Comparison of ENCODE assay signal across 8 mouse cellular contexts in genomic region chr19:55315452-55316108, GRCm38 (mm10). TPM values are rescaled to one million over a fixed set of nuclear protein-coding genes. Genes with fewer than 3 reads are reported as not detected.
DNase-seq lines count a peak whose midpoint lies in the region; ATAC-seq and TF ChIP-seq lines count a peak whose summit lies in the region.

Gene Zdhhc6 (minus strand): TSS chr19:55316032.

- WGBS in lung, adult 2 months, result under 1% methylated on average over 60 of the region's 60 CpGs
- WGBS in neural tube, embryonic 15.5 days, result under 1% methylated on average over 60 of the region's 60 CpGs

- H3K9ac ChIP-seq in neural tube, embryonic 15.5 days (replicated peaks), result peak within 1 kb of the TSS; percentile 86

- DNase-seq in Patski (ENCODE audit: low read depth, low spot score), result no peak
- peak; percentile 94 for DNase-seq in cerebellum, postnatal 10 days
- DNase-seq in frontal cortex, postnatal 10 days (ENCODE audit: low spot score in 2 of 2), result peak; percentile 41 to 82
- DNase-seq in layer of hippocampus, adult 8-10 months (ENCODE audit: low spot score in 2 of 2), result peak; percentile 47 to 77
- DNase-seq in lung, adult 2 months, result peak; percentile 90
- peak; percentile 85 for DNase-seq in thymus, postnatal 25 days

- no peaks in the 10 kb centered on the region for H3K27me3 ChIP-seq in Patski
- no peaks in the 10 kb centered on the region for H3K27me3 ChIP-seq in neural tube, embryonic 15.5 days (replicated peaks)

- peak within 1 kb of the TSS; percentile 67 for H3K4me3 ChIP-seq in lung, adult 2 months (replicated peaks; ENCODE audit: extremely low read depth, low read depth, low read length)
- H3K4me3 ChIP-seq in neural tube, embryonic 15.5 days (replicated peaks), result peak within 1 kb of the TSS; percentile 84

- POLR2A ChIA-PET in Patski (lab: Charles Lee), result interaction anchor here (0.6 to 1.4 kb wide), 3 partner anchors 12 to 855 kb away, joined by 3 read pairs; no protein-coding TSS in a partner anchor

- no peaks in the 10 kb centered on the region for H3K9me3 ChIP-seq in neural tube, embryonic 15.5 days (replicated peaks)

- peak; percentile 70 for ATAC-seq in Patski
- peak; percentile 52 to 76; a peak in 3 of 4 replicates for ATAC-seq in hematopoietic stem cell, adult 5-6 weeks (replicated peaks in 1 of 2; ENCODE audit: insufficient read depth in 1 of 2, low FRiP score in 2 of 2, low TSS enrichment in 1 of 2, low read depth in 1 of 2, poor library complexity in 2 of 2, severe bottlenecking in 2 of 2)
- peak; percentile 86 for ATAC-seq in neural tube, embryonic 15.5 days (ENCODE audit: low FRiP score)

- H3K36me3 ChIP-seq in neural tube, embryonic 15.5 days, result peaks cover 13% of the 10 kb centered on the region

- peaks cover 3% of the 10 kb centered on the region; the same call in 1 of the 2 replicates for H3K4me1 ChIP-seq in lung, adult 2 months (ENCODE audit: control insufficient read depth, insufficient read depth, low read length)
- H3K4me1 ChIP-seq in neural tube, embryonic 15.5 days, result peaks cover 46% of the 10 kb centered on the region

- in situ Hi-C loops in Patski (cut with MboI; ENCODE audit: low pct_unique_long_range_greater_than_20kb), result loop anchor here (10.0 to 25.0 kb wide), 2 partner anchors 221 to 1278 kb away; partner anchors contain the start of gene Adra2a

- H3K27ac ChIP-seq in neural tube, embryonic 15.5 days (replicated peaks), result peak within 1 kb of the TSS; percentile 83

- CTCF ChIA-PET in Patski (lab: Charles Lee), result interaction anchor here (0.9 to 1.4 kb wide), 3 partner anchors 9 to 13 kb away, joined by 3 to 4 read pairs (median 3); no protein-coding TSS in a partner anchor

- no peak for TF ChIP-seq CTCF in Patski (IDR thresholded peaks at IDR 0.05)
- TF ChIP-seq CTCF in lung, adult 2 months (IDR thresholded peaks at IDR 0.05; ENCODE audit: insufficient read depth, low read length), result no peak

- peak; percentile 79; the same call in 1 of the 2 replicates for TF ChIP-seq POLR2A in lung, adult 2 months (IDR thresholded peaks at IDR 0.05; ENCODE audit: borderline replicate concordance, extremely low read depth, low read depth, low read length)

- peak within 1 kb of the TSS; percentile 90 for H3K4me2 ChIP-seq in neural tube, embryonic 15.5 days

RNA-seq across cellular contexts. Expression of gene Zdhhc6, which starts in this region (rescaled TPM):
- polyA plus RNA-seq in Patski (2021), result 85.5 TPM
- total RNA-seq in hematopoietic stem cell, adult 5-6 weeks (2017), result 35.0 and 56.3 TPM in 2 replicates
- total RNA-seq in layer of hippocampus, adult 8-10 months (2022), result 10 to 100 TPM; 26.2 to 28.9 (median 27.5) TPM
- 6.8 and 10.8 TPM in 2 replicates for polyA plus RNA-seq in lung, adult 2 months (2012; rRNA removed)
- 67.0 and 74.6 TPM in 2 replicates for polyA plus RNA-seq in neural tube, embryonic 15.5 days (2015; fragmentation: Nextera tagmentation; extraction: Ambion mirVana)
